Mouse (Mus musculus): ENCODE measurements around the gene Syt3. TPM values are rescaled to one million over a fixed set of nuclear protein-coding genes. Genes with fewer than 3 reads are reported as not detected.
A peak's percentile ranks its signal among the peaks of the same experiment; 100 is the strongest.

Gene Syt3
- polyA plus RNA-seq, 1 experiment from 2014 or later: 2.6 TPM

GRCm38 (mm10) chr7:44406015-44406355 is 22.1 kb downstream of the Syt3 start:
- Histone ChIP-seq H3K4me2 (ENCODE audit: low read depth, low read length) (peak overlapping the region; percentile 58; the same call in 1 of the 2 replicates), H3K4me3 (ENCODE audit: low read depth, low read length) (peak overlapping the region; percentile 30; the same call in 1 of the 2 replicates), H3K9ac (ENCODE audit: low read depth, low read length) (no peak overlapping the region), H3K36me3 (ENCODE audit: control insufficient read depth, insufficient read depth, low read length) (no peaks in the 10 kb centered on the region), H3K9me3 (ENCODE audit: control insufficient read depth, low read length) (no peaks in the 10 kb centered on the region), H3K4me1 (ENCODE audit: control insufficient read depth, insufficient read depth, low read length) (no peaks in the 10 kb centered on the region), H3K27ac (replicated peaks; ENCODE audit: low read depth, low read length) (no peak overlapping the region), H3K27me3 (replicated peaks; ENCODE audit: control insufficient read depth, insufficient read depth, low read length) (no peaks in the 10 kb centered on the region)
- no peak for DNase-seq (ENCODE audit: low spot score)
- no peak; the same call in 1 of the 2 replicates for ATAC-seq (ENCODE audit: low read depth)
- 3% methylated on average over 5 of the region's 5 CpGs for WGBS

GRCm38 (mm10) chr7:44411144-44411543 is 27.2 kb downstream of the Syt3 start:
- H3K27me3 ChIP-seq (replicated peaks; ENCODE audit: control insufficient read depth, insufficient read depth, low read length): no peaks in the 10 kb centered on the region
- no peaks in the 10 kb centered on the region for H3K36me3 ChIP-seq (ENCODE audit: control insufficient read depth, insufficient read depth, low read length)
- no peak overlapping the region for H3K4me3 ChIP-seq (ENCODE audit: low read depth, low read length)
- no peaks in the 10 kb centered on the region for H3K4me1 ChIP-seq (ENCODE audit: control insufficient read depth, insufficient read depth, low read length)
- WGBS: 88% methylated on average over 4 of the region's 4 CpGs
- H3K9ac ChIP-seq (ENCODE audit: low read depth, low read length): no peak overlapping the region
- no peak overlapping the region for H3K27ac ChIP-seq (replicated peaks; ENCODE audit: low read depth, low read length)
- ATAC-seq (ENCODE audit: low read depth) (no peak), DNase-seq (ENCODE audit: low spot score) (no peak)
- H3K4me2 ChIP-seq (ENCODE audit: low read depth, low read length): no peak overlapping the region
- H3K9me3 ChIP-seq (ENCODE audit: control insufficient read depth, low read length): no peaks in the 10 kb centered on the region

DNA sequence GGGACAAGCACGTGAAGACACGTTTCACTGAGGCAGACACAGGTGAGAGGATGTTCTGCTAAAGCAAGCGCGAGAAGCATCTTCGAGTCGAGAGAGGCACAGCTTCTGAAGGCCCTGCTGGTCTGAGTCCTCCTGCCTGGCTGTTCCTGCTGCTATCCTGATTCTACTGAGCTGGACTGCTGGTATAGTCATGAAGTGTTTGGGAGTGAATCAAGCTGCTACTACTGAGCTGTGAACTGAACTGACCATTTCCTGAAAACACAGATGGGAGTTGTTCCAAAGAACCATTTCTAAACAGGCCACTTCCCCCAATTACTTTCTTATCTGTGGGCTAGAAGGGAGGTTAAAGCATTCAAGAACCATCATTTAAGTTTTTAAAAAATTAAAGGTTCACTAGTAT is 29.4 kb downstream of the Syt3 start:
- ATAC-seq (ENCODE audit: low read depth) (no peak), DNase-seq (ENCODE audit: low spot score) (no peak)
- H3K27me3 ChIP-seq (replicated peaks; ENCODE audit: control insufficient read depth, insufficient read depth, low read length): no peaks in the 10 kb centered on the region
- no peaks in the 10 kb centered on the region for H3K36me3 ChIP-seq (ENCODE audit: control insufficient read depth, insufficient read depth, low read length)
- H3K4me2 ChIP-seq (ENCODE audit: low read depth, low read length): no peak overlapping the region
- 88% methylated on average over 6 of the region's 6 CpGs for WGBS
- no peak overlapping the region for H3K4me3 ChIP-seq (ENCODE audit: low read depth, low read length)
- H3K9me3 ChIP-seq (ENCODE audit: control insufficient read depth, low read length): no peaks in the 10 kb centered on the region
- no peaks in the 10 kb centered on the region for H3K4me1 ChIP-seq (ENCODE audit: control insufficient read depth, insufficient read depth, low read length)
- H3K9ac ChIP-seq (ENCODE audit: low read depth, low read length): no peak overlapping the region
- H3K27ac ChIP-seq (replicated peaks; ENCODE audit: low read depth, low read length): no peak overlapping the region

- Histone ChIP-seq H3K27ac (replicated peaks; ENCODE audit: low read depth, low read length) (no peak overlapping the region), H3K9ac (ENCODE audit: low read depth, low read length) (no peak overlapping the region), H3K4me3 (ENCODE audit: low read depth, low read length) (peak overlapping the region; percentile 61), H3K36me3 (ENCODE audit: control insufficient read depth, insufficient read depth, low read length) (no peaks in the 10 kb centered on the region), H3K4me2 (ENCODE audit: low read depth, low read length) (peak overlapping the region; percentile 76), H3K27me3 (replicated peaks; ENCODE audit: control insufficient read depth, insufficient read depth, low read length) (peaks cover 32% of the 10 kb centered on the region), H3K9me3 (ENCODE audit: control insufficient read depth, low read length) (no peaks in the 10 kb centered on the region), H3K4me1 (ENCODE audit: control insufficient read depth, insufficient read depth, low read length) (peaks cover 5% of the 10 kb centered on the region; the same call in 1 of the 2 replicates)
- DNase-seq (ENCODE audit: low spot score): no peak
- ATAC-seq (ENCODE audit: low read depth): no peak
- 6% methylated on average over 8 of the region's 8 CpGs for WGBS
Measured at GRCm38 (mm10) chr7:44427666-44428065, 43.8 kb downstream of the Syt3 start.

DNA sequence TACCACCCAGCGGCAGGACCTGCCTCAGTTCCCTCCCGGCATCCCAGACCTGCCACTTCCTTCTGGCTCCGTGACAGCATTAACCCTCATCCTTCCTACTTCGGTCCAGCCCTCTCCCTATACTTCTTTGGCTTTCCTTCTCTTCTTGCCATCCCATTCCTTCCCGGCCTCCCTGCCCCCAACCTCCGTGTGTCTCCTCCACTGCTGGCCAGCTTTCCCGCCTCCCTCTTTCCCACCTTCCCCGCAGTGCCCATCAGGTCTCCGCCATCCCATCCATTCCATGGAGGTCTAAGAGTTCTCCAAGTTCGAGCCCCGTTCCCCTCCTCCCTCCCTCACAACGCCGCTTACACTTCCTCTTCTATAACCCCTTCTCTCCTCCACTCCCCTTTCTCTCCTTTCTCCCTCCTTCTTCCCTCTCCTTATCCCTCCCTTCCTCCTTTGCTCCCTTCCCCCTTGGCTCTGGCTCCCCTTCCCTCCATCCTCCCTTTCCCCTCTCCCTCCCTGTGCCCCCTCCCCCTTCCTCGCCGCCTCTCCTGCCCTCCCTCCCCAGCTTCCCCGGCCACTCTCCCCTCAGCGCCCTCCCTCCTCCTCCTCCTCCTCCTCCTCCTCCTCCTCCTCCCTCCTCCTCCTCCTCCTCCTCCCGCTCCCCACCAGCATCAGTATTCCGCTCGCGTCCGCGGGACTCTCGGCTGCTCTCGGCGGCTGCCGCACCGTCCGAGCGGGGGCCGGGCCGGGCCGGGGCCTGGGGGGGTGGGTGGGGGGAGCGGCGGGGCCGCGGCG is 44.5 kb downstream of the Syt3 start:
- no peaks in the 10 kb centered on the region for H3K36me3 ChIP-seq (ENCODE audit: control insufficient read depth, insufficient read depth, low read length)
- H3K9ac ChIP-seq (ENCODE audit: low read depth, low read length): peak overlapping the region; percentile 71
- H3K4me3 ChIP-seq (ENCODE audit: low read depth, low read length): peak overlapping the region; percentile 61
- peaks cover 32% of the 10 kb centered on the region for H3K27me3 ChIP-seq (replicated peaks; ENCODE audit: control insufficient read depth, insufficient read depth, low read length)
- H3K4me1 ChIP-seq (ENCODE audit: control insufficient read depth, insufficient read depth, low read length): peaks cover 5% of the 10 kb centered on the region; the same call in 1 of the 2 replicates
- ATAC-seq (ENCODE audit: low read depth): peak; percentile 39; the same call in 1 of the 2 replicates
- H3K27ac ChIP-seq (replicated peaks; ENCODE audit: low read depth, low read length): peak overlapping the region; percentile 67; the same call in 1 of the 2 replicates
- no peaks in the 10 kb centered on the region for H3K9me3 ChIP-seq (ENCODE audit: control insufficient read depth, low read length)
- peak; percentile 72 for DNase-seq (ENCODE audit: low spot score)
- 2% methylated on average over 17 of the region's 38 CpGs for WGBS
- peak overlapping the region; percentile 76 for H3K4me2 ChIP-seq (ENCODE audit: low read depth, low read length)

DNA sequence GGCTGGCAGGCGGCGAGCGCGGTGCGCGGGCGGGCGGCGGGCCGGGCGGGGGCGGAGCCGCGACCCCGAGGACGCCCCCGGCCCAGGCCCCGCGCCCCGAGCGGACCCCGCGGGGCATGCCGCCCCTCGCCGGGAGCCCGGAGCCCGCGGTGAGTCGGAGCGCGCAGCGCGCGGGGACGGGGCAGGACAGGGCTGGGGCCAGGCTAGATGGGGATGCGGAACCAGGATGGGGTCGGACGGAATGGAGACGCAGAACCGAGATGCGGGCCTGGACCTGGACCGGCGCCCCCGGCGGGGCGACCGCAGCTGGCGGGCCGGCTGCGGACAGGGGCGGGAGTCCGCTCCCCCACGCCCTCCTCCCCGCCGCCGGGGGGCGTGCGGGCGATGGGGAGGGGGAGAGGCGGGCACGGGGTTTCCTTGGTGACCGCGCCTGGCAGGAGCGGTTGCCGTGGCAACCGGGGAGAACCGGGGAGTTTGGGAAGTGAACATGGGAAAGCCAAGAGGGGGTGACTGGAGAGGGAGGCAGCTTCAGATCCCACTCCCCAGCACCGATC is 45.1 kb downstream of the Syt3 start, which contains the start of gene Lrrc4b:
Gene Lrrc4b, plus strand, starts transcription at position 51 of the 554 bp plus-strand sequence.
- DNase-seq (ENCODE audit: low spot score) (peak; percentile 71), ATAC-seq (ENCODE audit: low read depth) (peak; percentile 56)
- WGBS: 0% methylated on average over 7 of the region's 69 CpGs
- Histone ChIP-seq H3K36me3 (ENCODE audit: control insufficient read depth, insufficient read depth, low read length) (no peaks in the 10 kb centered on the region), H3K27ac (replicated peaks; ENCODE audit: low read depth, low read length) (peak within 1 kb of the TSS; percentile 67), H3K9ac (ENCODE audit: low read depth, low read length) (peak within 1 kb of the TSS; percentile 71), H3K4me3 (ENCODE audit: low read depth, low read length) (peak within 1 kb of the TSS; percentile 61), H3K4me1 (ENCODE audit: control insufficient read depth, insufficient read depth, low read length) (peaks cover 5% of the 10 kb centered on the region; the same call in 1 of the 2 replicates), H3K4me2 (ENCODE audit: low read depth, low read length) (peak within 1 kb of the TSS; percentile 76), H3K27me3 (replicated peaks; ENCODE audit: control insufficient read depth, insufficient read depth, low read length) (peaks cover 32% of the 10 kb centered on the region), H3K9me3 (ENCODE audit: control insufficient read depth, low read length) (no peaks in the 10 kb centered on the region)

- no peaks in the 10 kb centered on the region for H3K36me3 ChIP-seq (ENCODE audit: control insufficient read depth, insufficient read depth, low read length)
- H3K4me3 ChIP-seq (ENCODE audit: low read depth, low read length): peak overlapping the region; percentile 61
- ATAC-seq (ENCODE audit: low read depth) (no peak), DNase-seq (ENCODE audit: low spot score) (no peak)
- H3K4me1 ChIP-seq (ENCODE audit: control insufficient read depth, insufficient read depth, low read length): peaks cover 5% of the 10 kb centered on the region; the same call in 1 of the 2 replicates
- peak overlapping the region; percentile 76 for H3K4me2 ChIP-seq (ENCODE audit: low read depth, low read length)
- H3K9me3 ChIP-seq (ENCODE audit: control insufficient read depth, low read length): no peaks in the 10 kb centered on the region
- H3K9ac ChIP-seq (ENCODE audit: low read depth, low read length): peak overlapping the region; percentile 71
- no peak overlapping the region for H3K27ac ChIP-seq (replicated peaks; ENCODE audit: low read depth, low read length)
- H3K27me3 ChIP-seq (replicated peaks; ENCODE audit: control insufficient read depth, insufficient read depth, low read length): peaks cover 32% of the 10 kb centered on the region
- WGBS: 6% methylated on average over 26 of the region's 32 CpGs
Measured at GRCm38 (mm10) chr7:44429534-44430488, 45.9 kb downstream of the Syt3 start.

- Histone ChIP-seq H3K4me3 (ENCODE audit: low read depth, low read length) (no peak overlapping the region), H3K36me3 (ENCODE audit: control insufficient read depth, insufficient read depth, low read length) (no peaks in the 10 kb centered on the region), H3K9ac (ENCODE audit: low read depth, low read length) (no peak overlapping the region), H3K4me1 (ENCODE audit: control insufficient read depth, insufficient read depth, low read length) (peaks cover 5% of the 10 kb centered on the region; the same call in 1 of the 2 replicates), H3K27me3 (replicated peaks; ENCODE audit: control insufficient read depth, insufficient read depth, low read length) (peaks cover 31% of the 10 kb centered on the region), H3K9me3 (ENCODE audit: control insufficient read depth, low read length) (no peaks in the 10 kb centered on the region), H3K4me2 (ENCODE audit: low read depth, low read length) (no peak overlapping the region), H3K27ac (replicated peaks; ENCODE audit: low read depth, low read length) (no peak overlapping the region)
- no peak for DNase-seq (ENCODE audit: low spot score)
- ATAC-seq (ENCODE audit: low read depth): no peak
- 70% methylated on average over 6 of the region's 6 CpGs for WGBS
Measured at GRCm38 (mm10) chr7:44432550-44432949, 48.6 kb downstream of the Syt3 start.

All from embryonic facial prominence, embryonic 14.5 days (tissue).